ENCODE assay signal across 15 mouse cellular contexts in the genomic region with DNA sequence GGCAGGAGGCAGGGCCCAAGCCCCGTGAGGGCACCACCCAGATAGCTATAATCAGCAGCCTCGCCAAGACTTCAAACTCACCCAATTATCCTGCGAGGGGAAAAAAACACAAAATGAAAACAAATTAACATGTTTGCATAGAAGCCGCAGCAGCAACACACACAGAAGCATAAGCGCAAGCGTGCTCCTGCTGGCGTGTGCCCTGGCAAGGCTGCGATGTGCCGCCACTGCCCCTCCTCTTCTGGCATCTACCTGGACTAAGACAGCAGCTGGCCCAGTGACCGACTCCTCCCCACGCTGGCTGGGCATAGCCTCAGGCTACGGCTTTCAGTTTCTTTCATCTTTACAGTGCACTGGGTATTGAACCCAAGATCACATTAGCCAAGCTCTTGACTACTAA. TPM values are rescaled to one million over a fixed set of nuclear protein-coding genes. Genes with fewer than 3 reads are reported as not detected.
DNase-seq lines count a peak whose midpoint lies in the region; ATAC-seq lines count a peak whose summit lies in the region.
"Had no signal": no experiment of that assay in that cellular context is flagged by ENCODE, and none has a peak within 500 bp of the region (broad histone marks: within the 10 kb centered on the region; RNA-seq: fewer than 3 reads in every experiment).

No protein-coding gene starts in this region.

- peaks cover 90% of the 10 kb centered on the region for H3K4me1 ChIP-seq in forebrain, embryonic 12.5 days
- H3K4me1 ChIP-seq in forebrain, embryonic 11.5 days (replicated peaks; ENCODE audit: control insufficient read depth, insufficient read depth, low read length), result peaks cover 36% of the 10 kb centered on the region
- H3K4me1 ChIP-seq in midbrain, embryonic 15.5 days, result peaks cover 73% of the 10 kb centered on the region
- H3K4me1 ChIP-seq: megakaryocyte, embryonic 14.5 days had no signal

- no peaks in the 10 kb centered on the region for H3K36me3 ChIP-seq in forebrain, embryonic 12.5 days (replicated peaks)
- H3K36me3 ChIP-seq in forebrain, embryonic 11.5 days (ENCODE audit: control insufficient read depth, insufficient read depth, low read length), result no peaks in the 10 kb centered on the region
- H3K36me3 ChIP-seq in midbrain, embryonic 15.5 days (replicated peaks), result no peaks in the 10 kb centered on the region
- H3K36me3 ChIP-seq: liver, embryonic 13.5 days; stomach, embryonic 15.5 days had no signal

- WGBS in forebrain, embryonic 12.5 days, result 56% methylated on average over 12 of the region's 12 CpGs
- 75% methylated on average over 12 of the region's 12 CpGs for WGBS in forebrain, embryonic 11.5 days
- 60% methylated on average over 12 of the region's 12 CpGs for WGBS in midbrain, embryonic 15.5 days

- peaks cover 37% of the 10 kb centered on the region for H3K27me3 ChIP-seq in forebrain, embryonic 12.5 days
- no peaks in the 10 kb centered on the region for H3K27me3 ChIP-seq in forebrain, embryonic 11.5 days (ENCODE audit: control insufficient read depth, insufficient read depth, low read length)
- 0 out of 2 replicates have a peak, but pooled peaks cover 3% of the 10 kb centered on the region for H3K27me3 ChIP-seq in midbrain, embryonic 15.5 days (replicated peaks)
- H3K27me3 ChIP-seq: stomach, embryonic 15.5 days had no signal

- H3K9me3 ChIP-seq in forebrain, embryonic 12.5 days, result no peaks in the 10 kb centered on the region
- no peaks in the 10 kb centered on the region for H3K9me3 ChIP-seq in forebrain, embryonic 11.5 days (ENCODE audit: control insufficient read depth, low read length)
- H3K9me3 ChIP-seq in midbrain, embryonic 15.5 days, result no peaks in the 10 kb centered on the region
- H3K9me3 ChIP-seq: liver, embryonic 13.5 days; megakaryocyte, embryonic 14.5 days; stomach, embryonic 15.5 days had no signal

- no peak overlapping the region for H3K4me3 ChIP-seq in forebrain, embryonic 12.5 days (replicated peaks)
- no peak overlapping the region for H3K4me3 ChIP-seq in forebrain, embryonic 11.5 days (ENCODE audit: low read depth, low read length)
- no peak overlapping the region for H3K4me3 ChIP-seq in midbrain, embryonic 15.5 days
- H3K4me3 ChIP-seq: left cerebral cortex, adult 2 months; liver, embryonic 13.5 days; megakaryocyte, embryonic 14.5 days; stomach, embryonic 15.5 days had no signal

- H3K4me2 ChIP-seq in forebrain, embryonic 12.5 days, result no peak overlapping the region
- no peak overlapping the region for H3K4me2 ChIP-seq in forebrain, embryonic 11.5 days (ENCODE audit: low read depth, low read length, severe bottlenecking)
- no peak overlapping the region for H3K4me2 ChIP-seq in midbrain, embryonic 15.5 days
- H3K4me2 ChIP-seq: liver, embryonic 13.5 days; stomach, embryonic 15.5 days had no signal

- H3K27ac ChIP-seq in forebrain, embryonic 12.5 days, result peak overlapping the region; percentile 53; the same call in 1 of the 2 replicates
- H3K27ac ChIP-seq in forebrain, embryonic 11.5 days (ENCODE audit: low read depth, low read length), result no peak overlapping the region
- 0 out of 2 replicates have a peak overlapping the region, but pooled peaks have one; percentile 7 for H3K27ac ChIP-seq in midbrain, embryonic 15.5 days
- H3K27ac ChIP-seq: left cerebral cortex, adult 2 months; liver, embryonic 13.5 days; stomach, embryonic 15.5 days had no signal

- 0 out of 2 replicates have a peak overlapping the region, but pooled peaks have one; percentile 8 for H3K9ac ChIP-seq in forebrain, embryonic 12.5 days
- H3K9ac ChIP-seq in forebrain, embryonic 11.5 days (ENCODE audit: low read length), result no peak overlapping the region
- no peak overlapping the region for H3K9ac ChIP-seq in midbrain, embryonic 15.5 days
- H3K9ac ChIP-seq: liver, embryonic 13.5 days; stomach, embryonic 15.5 days had no signal

- ATAC-seq in forebrain, embryonic 12.5 days (ENCODE audit: low FRiP score), result no peak
- ATAC-seq in forebrain, embryonic 11.5 days (replicated peaks; ENCODE audit: low FRiP score), result no peak
- no peak for ATAC-seq in midbrain, embryonic 15.5 days (replicated peaks)
- ATAC-seq in cerebellum, adult (ENCODE audit: insufficient number of reproducible peaks, low FRiP score, low TSS enrichment), result no peak
- ATAC-seq: activated CD4-positive, CD25-positive, alpha-beta regulatory T cell, adult 4 months had no signal

- intact Hi-C loops in gastrocnemius, postnatal 14 days (cut with DNase I; ENCODE audit: low total_unique reads), result no loop called here

- no peak for DNase-seq in forebrain, embryonic 11.5 days (ENCODE audit: low spot score)
- DNase-seq in lung, postnatal 10 days, result peak; percentile 49
- DNase-seq in lung, postnatal 14 days, result no peak
- peak; percentile 59 for DNase-seq in gastrocnemius, postnatal 14 days
- no peak for DNase-seq in urinary bladder, postnatal 36 days (ENCODE audit: low spot score in 2 of 2)
- DNase-seq: cerebellum, adult 11 months; kidney, postnatal 25 days; liver, embryonic 13.5 days had no signal

RNA-seq across cellular contexts. Expression of gene Fam222a, which starts 13.7 kb away (rescaled TPM):
- 6.9 and 10.2 TPM in 2 replicates for polyA plus RNA-seq in forebrain, embryonic 12.5 days (2016; fragmentation: Nextera tagmentation; extraction: Ambion mirVana)
- polyA plus RNA-seq in forebrain, embryonic 11.5 days (2014; fragmentation: Nextera tagmentation; extraction: Ambion mirVana), result 8.7 and 9.4 TPM in 2 replicates
- under 1 TPM; 0.49 to 0.96 TPM for total RNA-seq in gastrocnemius, postnatal 14 days (2021)
- 7.1 and 8.1 TPM in 2 replicates for polyA plus RNA-seq in midbrain, embryonic 15.5 days (2015; fragmentation: Nextera tagmentation; extraction: Ambion mirVana)
- polyA plus RNA-seq: activated CD4-positive, CD25-positive, alpha-beta regulatory T cell, adult 4 months had no signal

Comparison
In these comparisons a context has a peak if more than half of its experiments do, and no peak if none do; other contexts are left out.
1. DNase-seq: peak in lung, postnatal 10 days (single experiment) and gastrocnemius, postnatal 14 days (single experiment); none in forebrain, embryonic 11.5 days (single experiment), lung, postnatal 14 days (single experiment) and urinary bladder, postnatal 36 days (0 of 2).